10 mouse cellular contexts compared by ENCODE assay signal in the genomic region with DNA sequence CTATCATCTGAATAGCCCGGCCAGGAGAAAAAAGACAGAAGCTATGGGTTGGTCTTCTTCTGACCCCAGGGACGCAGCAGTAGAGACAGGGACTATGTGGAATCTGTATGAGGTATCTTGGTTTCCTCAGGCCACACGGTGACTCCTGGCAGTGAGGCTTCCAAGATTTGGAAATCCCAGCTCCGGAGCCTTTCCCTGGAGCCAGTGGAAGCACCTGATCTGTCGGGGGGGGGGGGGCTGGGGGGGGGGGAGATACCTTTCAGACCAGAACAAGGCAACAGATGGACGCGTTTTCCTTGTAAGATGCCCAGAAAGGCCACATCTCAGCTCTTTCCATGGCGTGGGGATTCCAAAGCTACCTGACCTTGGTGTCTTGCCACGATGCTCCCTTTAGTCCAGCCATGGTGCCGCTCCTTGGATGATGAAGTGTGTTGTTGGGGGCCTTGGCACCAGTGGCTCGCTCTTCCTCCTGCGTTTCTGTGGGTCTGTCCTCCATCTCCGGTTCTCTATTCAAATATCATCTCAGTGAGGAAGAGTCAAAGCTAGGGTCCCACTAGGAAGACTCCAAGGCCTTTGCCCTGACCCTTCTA. TPM values are rescaled to one million over a fixed set of nuclear protein-coding genes. Genes with fewer than 3 reads are reported as not detected.
DNase-seq lines count a peak whose midpoint lies in the region; ATAC-seq and TF ChIP-seq lines count a peak whose summit lies in the region.
"Had no signal": no experiment of that assay in that cellular context is flagged by ENCODE, and none has a peak within 500 bp of the region (broad histone marks: within the 10 kb centered on the region; RNA-seq: fewer than 3 reads in every experiment).

No protein-coding gene starts in this region.

- intact Hi-C loops in left cerebral cortex, postnatal 10 days (cut with DNase I): loop anchor here (2.0 to 5.0 kb wide), 2 partner anchors 59 to 85 kb away; no protein-coding TSS in a partner anchor

- H3K4me3 ChIP-seq in intestine, embryonic 14.5 days (ENCODE audit: low read depth, low read length): no peak overlapping the region
- no peak overlapping the region for H3K4me3 ChIP-seq in intestine, postnatal 0 days (ENCODE audit: low read depth, low read length)
- 0 out of 2 replicates have a peak overlapping the region, but pooled peaks have one; percentile 69 for H3K4me3 ChIP-seq in E14TG2a.4 (replicated peaks; ENCODE audit: low read length)
- no peak overlapping the region for H3K4me3 ChIP-seq in embryonic facial prominence, embryonic 10.5 days
- no peak overlapping the region for H3K4me3 ChIP-seq in intestine, embryonic 16.5 days (ENCODE audit: low read length)

- peak overlapping the region; percentile 92 for H3K27ac ChIP-seq in intestine, embryonic 14.5 days (ENCODE audit: low read depth)
- no peak overlapping the region for H3K27ac ChIP-seq in intestine, postnatal 0 days (ENCODE audit: low read depth, low read length)
- peak overlapping the region; percentile 99 for H3K27ac ChIP-seq in embryonic facial prominence, embryonic 10.5 days (replicated peaks)
- H3K27ac ChIP-seq in intestine, embryonic 16.5 days (ENCODE audit: low read length): peak overlapping the region; percentile 71; the same call in 1 of the 2 replicates
- H3K27ac ChIP-seq: liver, embryonic 14.5 days had no signal

- no peak for DNase-seq in intestine, embryonic 14.5 days (ENCODE audit: low spot score)
- DNase-seq in embryonic facial prominence, embryonic 10.5 days (ENCODE audit: low spot score): no peak
- DNase-seq in right cerebral cortex, adult 18-20 months: no peak
- no peak for DNase-seq in adrenal gland, postnatal 10 days
- no peak for DNase-seq in left cerebral cortex, postnatal 10 days (ENCODE audit: extremely low spot score in 1 of 2, low spot score in 2 of 2)

- H3K9me3 ChIP-seq in intestine, embryonic 14.5 days (ENCODE audit: control insufficient read depth, low read length): no peaks in the 10 kb centered on the region
- no peaks in the 10 kb centered on the region for H3K9me3 ChIP-seq in intestine, postnatal 0 days (ENCODE audit: control insufficient read depth)
- H3K9me3 ChIP-seq in E14TG2a.4 (ENCODE audit: low read length): no peaks in the 10 kb centered on the region
- no peaks in the 10 kb centered on the region for H3K9me3 ChIP-seq in embryonic facial prominence, embryonic 10.5 days
- H3K9me3 ChIP-seq in intestine, embryonic 16.5 days (ENCODE audit: control insufficient read depth, low read length): no peaks in the 10 kb centered on the region

- H3K9ac ChIP-seq in intestine, embryonic 14.5 days (ENCODE audit: low read length): no peak overlapping the region
- no peak overlapping the region for H3K9ac ChIP-seq in intestine, postnatal 0 days (ENCODE audit: low read depth, low read length)
- H3K9ac ChIP-seq in intestine, embryonic 16.5 days (ENCODE audit: low read depth, low read length): no peak overlapping the region
- H3K9ac ChIP-seq: liver, embryonic 14.5 days had no signal

- no peak overlapping the region for H3K4me2 ChIP-seq in intestine, embryonic 14.5 days (ENCODE audit: low read length)
- no peak overlapping the region for H3K4me2 ChIP-seq in intestine, postnatal 0 days (replicated peaks; ENCODE audit: low read depth)
- H3K4me2 ChIP-seq in intestine, embryonic 16.5 days (ENCODE audit: low read depth, low read length): no peak overlapping the region

- H3K36me3 ChIP-seq in intestine, embryonic 14.5 days (ENCODE audit: control insufficient read depth, insufficient read depth, low read length): no peaks in the 10 kb centered on the region
- no peaks in the 10 kb centered on the region for H3K36me3 ChIP-seq in intestine, postnatal 0 days (ENCODE audit: control insufficient read depth, insufficient read depth)
- H3K36me3 ChIP-seq in E14TG2a.4 (ENCODE audit: insufficient read depth, low read length): no peaks in the 10 kb centered on the region
- 0 out of 2 replicates have a peak, but pooled peaks cover 3% of the 10 kb centered on the region for H3K36me3 ChIP-seq in embryonic facial prominence, embryonic 10.5 days (replicated peaks)
- H3K36me3 ChIP-seq in intestine, embryonic 16.5 days (ENCODE audit: control insufficient read depth, insufficient read depth, low read length): no peaks in the 10 kb centered on the region

- WGBS in intestine, embryonic 14.5 days: 78% methylated on average over 13 of the region's 13 CpGs
- 85% methylated on average over 11 of the region's 13 CpGs for WGBS in intestine, postnatal 0 days
- WGBS in embryonic facial prominence, embryonic 10.5 days: 84% methylated on average over 13 of the region's 13 CpGs
- 87% methylated on average over 12 of the region's 13 CpGs for WGBS in intestine, embryonic 16.5 days

- TF ChIP-seq CTCF in intestine, postnatal 0 days (IDR thresholded peaks at IDR 0.05; ENCODE audit: low read depth): no peak
- TF ChIP-seq CTCF in E14TG2a.4 (conservative IDR thresholded peaks at IDR 0.05; ENCODE audit: low read length): no peak

- no peak for ATAC-seq in intestine, embryonic 14.5 days (replicated peaks; ENCODE audit: low FRiP score, low TSS enrichment, low read depth)
- no peak for ATAC-seq in intestine, postnatal 0 days
- no peak for ATAC-seq in intestine, embryonic 16.5 days

- H3K4me1 ChIP-seq in intestine, embryonic 14.5 days (replicated peaks; ENCODE audit: control insufficient read depth, insufficient read depth, low read length): peaks cover 26% of the 10 kb centered on the region
- peaks cover 6% of the 10 kb centered on the region; the same call in 1 of the 2 replicates for H3K4me1 ChIP-seq in intestine, postnatal 0 days (replicated peaks; ENCODE audit: control insufficient read depth, insufficient read depth, low read length)
- H3K4me1 ChIP-seq in E14TG2a.4 (replicated peaks; ENCODE audit: low read depth, low read length): peaks cover 66% of the 10 kb centered on the region
- H3K4me1 ChIP-seq in embryonic facial prominence, embryonic 10.5 days: peaks cover 62% of the 10 kb centered on the region
- H3K4me1 ChIP-seq in intestine, embryonic 16.5 days (ENCODE audit: control insufficient read depth, insufficient read depth, low read length): peaks cover 31% of the 10 kb centered on the region

- H3K27me3 ChIP-seq in intestine, embryonic 14.5 days (replicated peaks; ENCODE audit: control insufficient read depth, insufficient read depth, low read length): no peaks in the 10 kb centered on the region
- H3K27me3 ChIP-seq in intestine, postnatal 0 days (replicated peaks; ENCODE audit: control insufficient read depth, insufficient read depth, low read length): 0 out of 2 replicates have a peak, but pooled peaks cover 6% of the 10 kb centered on the region
- H3K27me3 ChIP-seq in E14TG2a.4 (ENCODE audit: insufficient read depth, low read length): peaks cover 56% of the 10 kb centered on the region
- H3K27me3 ChIP-seq in embryonic facial prominence, embryonic 10.5 days (replicated peaks; ENCODE audit: low read depth, poor library complexity, severe bottlenecking): peaks cover 12% of the 10 kb centered on the region
- H3K27me3 ChIP-seq in intestine, embryonic 16.5 days (replicated peaks; ENCODE audit: control insufficient read depth, insufficient read depth, low read length): no peaks in the 10 kb centered on the region

RNA-seq across cellular contexts. Expression of gene Tmem209, which starts 47.7 kb away (rescaled TPM):
- 40.9 and 43.6 TPM in 2 replicates for polyA plus RNA-seq in intestine, embryonic 14.5 days (2014; fragmentation: Nextera tagmentation; extraction: Ambion mirVana)
- 10.2 and 11.2 TPM in 2 replicates for polyA plus RNA-seq in intestine, postnatal 0 days (2015; fragmentation: Nextera tagmentation; extraction: Ambion mirVana)
- polyA plus RNA-seq in embryonic facial prominence, embryonic 10.5 days (2016; fragmentation: Nextera tagmentation; extraction: Ambion mirVana): 41.3 and 45.7 TPM in 2 replicates
- 33.0 and 34.0 TPM in 2 replicates for polyA plus RNA-seq in intestine, embryonic 16.5 days (2015; fragmentation: Nextera tagmentation; extraction: Ambion mirVana)
- total RNA-seq in adrenal gland, postnatal 10 days (2021): 10 to 100 TPM; 20.2 to 24.3 TPM
- 10 to 100 TPM; 16.3 to 16.6 TPM for total RNA-seq in left cerebral cortex, postnatal 10 days (2021)

RNA-seq across cellular contexts. Expression of gene Ssmem1, which starts 47.8 kb away (rescaled TPM):
- not detected in 2 replicates for polyA plus RNA-seq in intestine, embryonic 14.5 days (2014; fragmentation: Nextera tagmentation; extraction: Ambion mirVana)
- polyA plus RNA-seq in intestine, postnatal 0 days (2015; fragmentation: Nextera tagmentation; extraction: Ambion mirVana): not detected in 2 replicates
- polyA plus RNA-seq in embryonic facial prominence, embryonic 10.5 days (2016; fragmentation: Nextera tagmentation; extraction: Ambion mirVana): 0.19 and 0.40 TPM in 2 replicates
- polyA plus RNA-seq in intestine, embryonic 16.5 days (2015; fragmentation: Nextera tagmentation; extraction: Ambion mirVana): not detected in 2 replicates
- total RNA-seq in adrenal gland, postnatal 10 days (2021): under 1 TPM; 0.24 to 0.27 TPM
- 1 to 10 TPM in 1 of 2 experiments, under 1 TPM in 1; 0.39 to 1.4 TPM for total RNA-seq in left cerebral cortex, postnatal 10 days (2021)
- total RNA-seq: gastrocnemius, adult 18-20 months had no signal
